Mouse (Mus musculus): ENCODE measurements around the gene Zfyve9. TPM values are rescaled to one million over a fixed set of nuclear protein-coding genes. Genes with fewer than 3 reads are reported as not detected.

Zfyve9 gene
- polyA plus RNA-seq, 1 experiment from 2014 or later: 17.6 TPM

DNA sequence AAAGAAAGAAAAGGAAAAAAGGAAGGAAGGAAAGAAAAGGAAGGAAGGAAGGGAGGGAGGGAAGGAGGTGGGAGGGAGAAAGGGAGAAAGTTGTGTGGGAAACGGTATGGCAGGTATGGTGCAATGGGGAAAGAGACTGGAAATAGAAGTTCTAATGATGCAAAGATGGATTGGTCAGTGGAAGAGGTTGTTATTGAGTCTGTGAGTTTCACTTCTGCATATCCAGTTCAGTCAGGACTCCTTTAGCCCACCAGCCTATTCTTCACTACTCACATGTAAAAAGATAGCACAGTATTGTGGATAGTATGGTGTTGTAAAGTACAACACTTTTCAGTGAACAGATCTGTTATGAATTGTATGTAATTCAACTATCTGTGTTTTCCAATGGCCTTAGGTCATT, 9.9 kb upstream of the Zfyve9 start:
- ChIA-PET CTCF (no interaction called here), POLR2A (no interaction called here)
- in situ Hi-C loops (cut with MboI; ENCODE audit: low pct_unique_long_range_greater_than_20kb): loop anchor here (10.0 kb wide), 1 partner anchor 184 kb away; no protein-coding TSS in a partner anchor
- ATAC-seq (no peak), DNase-seq (ENCODE audit: low read depth, low spot score) (no peak)
- H3K27me3 ChIP-seq: no peaks in the 10 kb centered on the region
- no peak for TF ChIP-seq CTCF (IDR thresholded peaks at IDR 0.05)

DNA sequence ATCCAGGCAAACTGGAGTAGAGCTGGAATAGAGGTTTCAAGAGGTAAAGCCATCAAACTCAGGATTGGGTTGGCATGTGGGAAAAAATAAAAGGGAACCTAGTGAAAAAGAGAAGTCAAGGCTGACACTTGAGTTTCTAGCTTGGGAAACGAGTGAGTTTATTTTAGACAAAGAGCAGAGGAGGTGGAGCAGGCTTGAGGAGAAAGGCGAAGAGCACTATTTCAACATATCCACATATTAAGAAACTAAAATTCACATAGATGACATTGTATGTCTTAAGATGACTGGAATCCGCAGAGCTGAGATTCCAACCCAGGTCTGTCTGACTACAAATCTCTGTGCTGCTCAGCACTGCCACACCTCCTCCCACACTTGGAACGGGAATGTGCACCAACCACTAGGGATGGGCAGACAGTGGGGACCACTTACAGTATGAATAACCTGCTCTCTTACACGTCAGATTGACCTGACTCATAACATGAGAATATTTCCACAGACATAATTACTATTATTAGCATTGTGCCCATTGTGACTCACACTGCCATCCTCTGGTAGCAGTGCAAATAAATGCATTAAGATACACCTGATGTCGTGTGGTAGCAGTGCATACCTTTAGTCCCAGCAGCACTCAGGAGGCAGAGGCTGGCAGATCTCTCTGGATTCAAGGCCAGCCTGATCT, 8.8 kb upstream of the Zfyve9 start:
- ChIA-PET CTCF (interaction anchor here (0.9 kb wide), 1 partner anchor 93 kb away, joined by 3 read pairs; no protein-coding TSS in a partner anchor), POLR2A (no interaction called here)
- H3K27me3 ChIP-seq: no peaks in the 10 kb centered on the region
- no peak for TF ChIP-seq CTCF (IDR thresholded peaks at IDR 0.05)
- in situ Hi-C loops (cut with MboI; ENCODE audit: low pct_unique_long_range_greater_than_20kb): loop anchor here (5.0 kb wide), 1 partner anchor 92 kb away; no protein-coding TSS in a partner anchor
- DNase-seq (ENCODE audit: low read depth, low spot score) (no peak), ATAC-seq (no peak)

DNA sequence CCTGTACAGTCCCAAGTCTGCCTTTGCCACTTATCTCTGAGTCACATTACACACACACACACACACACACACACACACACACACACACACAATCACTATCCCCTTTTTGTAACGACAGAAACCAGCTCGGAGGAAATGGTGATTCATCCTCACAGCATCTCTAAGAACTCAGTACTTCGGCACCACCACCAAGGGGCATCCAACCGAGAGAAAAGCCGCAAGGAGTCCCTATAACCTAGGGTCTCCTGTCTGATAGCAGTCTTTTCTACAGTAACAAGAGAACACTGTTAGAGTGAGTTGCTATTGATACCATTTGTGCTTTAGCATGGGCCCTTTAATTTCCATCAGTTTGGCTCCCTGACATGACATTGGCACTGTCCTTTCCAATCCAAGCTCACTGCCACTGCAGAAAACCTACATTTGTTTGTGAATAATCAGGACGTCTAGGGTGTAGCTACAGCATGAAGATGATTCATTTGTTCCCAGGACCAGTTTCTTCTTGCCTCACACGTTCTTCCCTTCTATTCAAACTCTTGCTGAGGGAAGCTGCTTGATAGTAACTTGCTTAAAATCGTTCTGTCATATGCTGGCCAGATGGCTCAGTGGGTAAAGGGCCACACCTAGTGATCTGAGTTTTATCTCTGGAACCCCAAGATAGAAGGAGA, 2.0 kb upstream of the Zfyve9 start:
- in situ Hi-C loops (cut with MboI; ENCODE audit: low pct_unique_long_range_greater_than_20kb): no loop called here
- TF ChIP-seq CTCF (IDR thresholded peaks at IDR 0.05): no peak
- H3K27me3 ChIP-seq: no peaks in the 10 kb centered on the region
- ChIA-PET CTCF (interaction anchor here (0.9 to 1.5 kb wide), 3 partner anchors 10 to 89 kb away, joined by 3 read pairs; no protein-coding TSS in a partner anchor), POLR2A (interaction anchor here (0.8 to 2.0 kb wide), 2 partner anchors 11 to 18 kb away, joined by 3 to 5 read pairs; no protein-coding TSS in a partner anchor)
- no peak for ATAC-seq
- no peak for DNase-seq (ENCODE audit: low read depth, low spot score)

DNA sequence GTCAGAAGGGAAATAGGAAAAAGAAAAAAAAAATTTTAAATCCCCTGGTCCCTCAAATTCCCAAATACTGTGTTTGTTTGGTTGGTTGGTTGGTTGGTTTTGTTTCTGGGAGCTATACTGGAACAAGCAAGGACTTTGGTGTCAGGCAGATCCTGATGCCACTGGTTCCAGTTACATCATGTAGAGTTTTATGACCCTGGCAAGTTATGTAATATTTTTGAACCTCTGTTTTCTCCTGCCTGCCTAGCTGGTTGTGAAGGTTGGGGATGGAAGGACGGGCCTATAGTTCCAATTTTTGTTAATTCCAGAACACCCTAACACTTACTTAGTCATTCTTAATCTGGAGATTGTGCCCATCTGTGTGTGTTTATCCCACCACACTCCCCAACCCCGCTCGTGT, 998 bp upstream of the Zfyve9 start:
- TF ChIP-seq CTCF (IDR thresholded peaks at IDR 0.05): no peak
- POLR2A ChIA-PET: no interaction called here
- no peaks in the 10 kb centered on the region for H3K27me3 ChIP-seq
- in situ Hi-C loops (cut with MboI; ENCODE audit: low pct_unique_long_range_greater_than_20kb): no loop called here
- ATAC-seq (no peak), DNase-seq (ENCODE audit: low read depth, low spot score) (no peak)
- CTCF ChIA-PET: interaction anchor here (0.8 to 1.9 kb wide), 5 partner anchors 15 to 88 kb away, joined by 3 to 4 read pairs (median 3); no protein-coding TSS in a partner anchor

DNA sequence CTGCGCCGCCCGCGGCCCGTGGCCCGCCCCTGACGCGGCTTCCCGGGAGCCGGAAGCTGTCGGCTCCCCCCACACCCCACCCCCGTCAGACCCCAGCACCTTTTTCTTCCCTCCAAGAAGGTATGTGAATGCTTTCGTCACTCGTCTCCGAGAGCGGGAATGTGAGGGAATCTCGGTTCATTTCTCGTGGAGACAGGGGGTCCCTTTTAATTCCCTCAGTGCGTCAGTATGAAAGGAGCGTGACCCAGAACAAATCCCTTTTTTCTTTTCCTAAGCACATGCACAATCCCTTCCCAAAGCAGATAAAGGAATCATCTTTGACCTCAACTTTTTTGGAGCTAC, 237 bp upstream of the Zfyve9 start:
- DNase-seq (ENCODE audit: low read depth, low spot score) (no peak), ATAC-seq (no peak)
- no peaks in the 10 kb centered on the region for H3K27me3 ChIP-seq
- POLR2A ChIA-PET: interaction anchor here (0.6 kb wide), 1 partner anchor 441 kb away, joined by 4 read pairs; no protein-coding TSS in a partner anchor
- CTCF ChIA-PET: interaction anchor here (0.8 to 1.9 kb wide), 3 partner anchors 14 to 84 kb away, joined by 3 to 4 read pairs (median 4); no protein-coding TSS in a partner anchor
- no peak for TF ChIP-seq CTCF (IDR thresholded peaks at IDR 0.05)
- in situ Hi-C loops (cut with MboI; ENCODE audit: low pct_unique_long_range_greater_than_20kb): no loop called here

DNA sequence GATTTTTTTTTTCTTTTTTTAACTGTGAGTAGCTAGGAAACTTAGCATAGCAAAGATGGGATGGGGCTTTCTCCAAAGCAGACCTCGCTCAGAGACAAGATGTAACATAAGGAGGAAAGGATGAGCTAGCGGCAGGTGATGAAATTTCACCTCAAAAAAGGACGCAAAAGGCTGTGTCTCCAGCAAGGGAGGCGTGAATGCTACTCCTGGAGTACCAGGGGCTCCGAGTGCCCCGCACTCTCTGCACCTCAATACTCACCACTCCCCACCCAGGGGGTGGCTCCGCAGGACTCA, 888 bp downstream of the Zfyve9 start:
- ChIA-PET CTCF (interaction anchor here (1.3 to 1.9 kb wide), 2 partner anchors 28 to 84 kb away, joined by 4 to 5 read pairs; no protein-coding TSS in a partner anchor), POLR2A (no interaction called here)
- ATAC-seq (no peak), DNase-seq (ENCODE audit: low read depth, low spot score) (no peak)
- in situ Hi-C loops (cut with MboI; ENCODE audit: low pct_unique_long_range_greater_than_20kb): no loop called here
- no peak for TF ChIP-seq CTCF (IDR thresholded peaks at IDR 0.05)
- no peaks in the 10 kb centered on the region for H3K27me3 ChIP-seq

DNA sequence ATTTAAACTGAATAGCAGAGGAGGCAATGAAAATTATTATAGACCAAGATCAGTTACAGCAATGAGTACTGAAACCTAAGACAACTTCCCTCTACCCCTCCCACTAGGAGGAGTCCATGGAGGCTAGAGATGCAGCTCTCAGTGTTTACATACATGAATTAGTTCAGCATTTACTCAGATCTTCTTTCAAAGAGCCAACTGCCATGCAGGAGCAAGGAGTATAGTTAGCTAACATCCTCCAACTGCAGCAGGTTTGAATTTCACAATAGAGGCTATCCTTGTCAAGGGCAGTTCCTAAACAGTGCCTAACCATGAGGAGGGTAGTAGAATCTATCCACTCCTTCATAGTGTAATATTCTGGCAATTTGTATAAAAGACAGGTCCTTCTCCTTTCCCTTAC, 12.1 kb downstream of the Zfyve9 start:
- no peak for ATAC-seq
- ChIA-PET CTCF (no interaction called here), POLR2A (no interaction called here)
- no peak for DNase-seq (ENCODE audit: low read depth, low spot score)
- TF ChIP-seq CTCF (IDR thresholded peaks at IDR 0.05): no peak
- in situ Hi-C loops (cut with MboI; ENCODE audit: low pct_unique_long_range_greater_than_20kb): no loop called here
- H3K27me3 ChIP-seq: no peaks in the 10 kb centered on the region

DNA sequence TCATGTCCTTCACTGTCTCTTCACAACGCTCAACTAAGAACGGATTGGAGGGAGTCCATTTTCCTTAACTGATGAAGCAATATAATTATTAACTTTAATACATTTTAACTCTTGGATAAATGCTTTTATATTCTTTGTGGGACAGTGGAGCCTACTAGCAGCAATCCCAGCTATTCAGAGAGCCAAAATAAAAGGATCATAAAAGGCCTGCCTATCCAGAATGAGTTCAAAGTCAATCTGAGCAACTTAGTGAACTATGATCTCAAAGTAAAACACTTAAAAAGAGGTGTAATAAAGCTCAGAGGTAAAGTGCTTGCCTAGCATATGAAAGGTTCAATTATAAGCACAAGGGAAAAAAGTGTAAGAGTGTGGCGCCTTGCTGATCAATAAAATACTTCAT, 21.0 kb downstream of the Zfyve9 start:
- no peaks in the 10 kb centered on the region for H3K27me3 ChIP-seq
- ChIA-PET CTCF (no interaction called here), POLR2A (no interaction called here)
- ATAC-seq (no peak), DNase-seq (ENCODE audit: low read depth, low spot score) (no peak)
- in situ Hi-C loops (cut with MboI; ENCODE audit: low pct_unique_long_range_greater_than_20kb): no loop called here
- no peak for TF ChIP-seq CTCF (IDR thresholded peaks at IDR 0.05)

DNA sequence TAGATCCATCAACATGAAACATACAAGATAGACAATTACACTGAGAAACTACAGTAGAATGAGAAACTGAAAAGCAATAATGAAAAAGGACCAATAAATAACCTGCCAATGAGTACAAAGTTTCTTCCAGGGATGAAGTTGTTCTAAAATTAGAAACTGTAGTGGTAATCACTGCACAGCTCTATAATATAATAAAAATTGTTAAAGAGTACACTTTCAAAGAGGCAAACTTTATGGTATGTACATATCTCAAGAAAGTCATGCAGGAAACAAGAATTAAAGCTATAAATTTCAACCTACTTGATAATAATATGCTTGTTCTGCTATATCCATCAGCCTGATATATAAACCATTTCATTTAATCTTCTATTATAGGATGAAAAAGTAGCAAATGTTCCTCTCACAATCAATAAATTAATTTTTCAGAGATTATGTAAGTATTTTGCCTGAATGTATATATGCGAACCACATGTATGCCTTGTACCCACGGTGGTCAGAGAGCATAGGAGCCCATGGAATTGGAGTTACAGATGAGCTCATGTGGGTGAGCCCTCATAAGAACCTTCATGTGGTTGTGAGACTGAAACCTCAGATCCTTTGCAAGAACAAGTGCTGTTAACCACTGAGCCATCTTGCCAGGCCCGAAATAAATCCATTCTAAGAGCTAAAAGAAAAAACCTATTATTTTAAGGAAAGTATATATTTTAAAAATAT, 34.3 kb downstream of the Zfyve9 start:
- in situ Hi-C loops (cut with MboI; ENCODE audit: low pct_unique_long_range_greater_than_20kb): no loop called here
- ATAC-seq: no peak
- ChIA-PET POLR2A (no interaction called here), CTCF (interaction anchor here (0.6 to 2.1 kb wide), 2 partner anchors 8 to 93 kb away, joined by 3 to 6 read pairs; no protein-coding TSS in a partner anchor)
- H3K27me3 ChIP-seq: no peaks in the 10 kb centered on the region
- no peak for DNase-seq (ENCODE audit: low read depth, low spot score)
- TF ChIP-seq CTCF (IDR thresholded peaks at IDR 0.05): no peak

DNA sequence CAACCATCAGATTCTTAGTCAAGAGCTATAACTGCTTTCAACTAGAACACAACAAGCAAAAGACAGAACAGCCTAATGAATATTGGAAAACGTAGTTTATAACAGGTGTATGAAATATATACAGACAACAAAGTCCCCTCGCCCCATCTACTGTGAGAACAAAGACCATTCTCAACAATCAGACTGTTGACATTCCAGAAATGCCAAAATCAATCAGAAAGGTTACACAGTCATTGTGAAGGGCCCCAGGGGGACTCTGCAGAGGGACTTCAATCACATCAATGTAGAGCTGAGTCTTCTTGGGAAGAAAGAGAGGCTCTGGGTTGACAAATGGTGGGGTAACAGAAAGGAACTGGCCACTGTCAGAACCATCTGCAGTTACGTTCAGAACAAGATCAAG, 49.0 kb downstream of the Zfyve9 start:
- in situ Hi-C loops (cut with MboI; ENCODE audit: low pct_unique_long_range_greater_than_20kb): no loop called here

DNA sequence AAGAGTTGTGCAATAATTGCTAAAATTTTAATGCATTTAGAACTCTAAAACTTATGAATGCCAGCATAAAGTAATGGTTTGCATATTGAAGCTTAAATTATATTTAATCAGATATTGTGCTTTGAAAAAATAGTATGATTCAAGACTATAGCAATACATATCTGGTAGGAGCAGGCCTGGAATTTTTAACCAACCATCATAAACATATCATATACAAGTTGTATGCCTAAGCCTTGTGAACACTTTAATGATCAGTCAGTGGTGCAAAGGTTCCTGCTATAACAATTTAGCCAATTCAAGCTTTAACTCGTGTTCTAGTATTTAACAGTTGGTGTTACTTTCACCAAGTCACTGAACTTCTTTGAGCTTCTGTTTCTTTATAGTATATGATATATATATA, 50.1 kb downstream of the Zfyve9 start:
- no peaks in the 10 kb centered on the region for H3K27me3 ChIP-seq
- ChIA-PET POLR2A (interaction anchor here (0.6 kb wide), 1 partner anchor 15 kb away, joined by 3 read pairs; no protein-coding TSS in a partner anchor), CTCF (no interaction called here)
- DNase-seq (ENCODE audit: low read depth, low spot score) (no peak), ATAC-seq (no peak)
- TF ChIP-seq CTCF (IDR thresholded peaks at IDR 0.05): no peak
- in situ Hi-C loops (cut with MboI; ENCODE audit: low pct_unique_long_range_greater_than_20kb): no loop called here

More for the DNA sequence above, 49.0 kb downstream of the Zfyve9 start:
- H3K27me3 ChIP-seq: no peaks in the 10 kb centered on the region
- ChIA-PET POLR2A (no interaction called here), CTCF (no interaction called here)
- ATAC-seq (no peak), DNase-seq (ENCODE audit: low read depth, low spot score) (no peak)
- TF ChIP-seq CTCF (IDR thresholded peaks at IDR 0.05): no peak
